Mouse (Mus musculus): ENCODE measurements around the gene Rhot1. TPM values are rescaled to one million over a fixed set of nuclear protein-coding genes. Genes with fewer than 3 reads are reported as not detected.

The Rhot1 gene
- 76.2 and 80.0 TPM in 2 replicates for polyA plus RNA-seq (2015; fragmentation: Nextera tagmentation; extraction: Ambion mirVana)

DNA sequence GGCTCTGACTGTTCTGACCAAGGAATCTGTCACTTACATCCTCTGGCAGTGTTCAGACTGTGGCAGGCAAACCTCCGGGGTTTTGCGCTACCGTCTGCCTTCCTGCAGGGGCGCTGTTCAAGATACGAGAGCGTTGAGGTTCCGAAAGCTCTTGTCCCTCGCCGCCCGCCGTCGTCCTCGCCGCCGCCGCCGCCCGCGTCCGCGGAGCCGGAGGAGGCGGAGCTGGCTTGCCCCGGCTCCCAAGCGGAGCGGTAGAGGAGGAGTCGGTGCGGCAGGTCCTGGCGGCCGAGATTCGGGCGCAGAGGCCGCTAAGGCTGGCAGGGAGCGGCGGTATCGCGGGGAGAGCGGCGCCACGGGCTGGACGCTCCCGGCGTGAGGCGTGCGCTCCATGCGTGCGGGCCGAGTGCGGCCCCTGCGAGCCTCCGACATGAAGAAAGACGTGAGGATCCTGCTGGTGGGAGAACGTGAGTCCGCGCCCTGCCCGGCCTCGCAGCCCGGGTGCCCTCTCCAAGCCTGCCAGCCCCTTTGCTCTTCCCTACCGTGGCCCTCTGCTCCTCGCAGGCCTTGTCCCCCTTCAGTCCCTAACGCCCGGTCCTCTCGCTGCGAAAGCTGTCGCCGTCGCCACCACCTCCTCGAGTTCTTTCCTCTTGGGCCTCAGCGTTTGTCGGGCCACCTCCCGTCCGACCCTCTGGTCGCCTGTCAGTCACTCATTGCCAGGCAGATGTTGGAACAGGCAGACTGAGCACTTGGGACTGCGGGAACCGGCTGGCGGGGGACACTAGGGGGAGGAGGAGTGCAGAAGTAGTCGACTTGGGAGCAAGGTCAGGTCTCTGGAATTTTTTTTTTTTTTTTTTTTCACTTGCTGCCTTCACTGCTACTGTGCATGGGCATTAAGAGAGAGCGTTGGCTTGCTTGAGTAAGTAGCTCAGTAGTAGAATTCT, at the start of gene Rhot1:
Rhot1 (plus strand) TSS at position 160 of the 941 bp plus-strand sequence.
- Histone ChIP-seq H3K4me2 (peak within 1 kb of the TSS; percentile 66), H3K4me3 (peak within 1 kb of the TSS; percentile 94), H3K4me1 (replicated peaks) (peaks cover 21% of the 10 kb centered on the region), H3K9me3 (no peaks in the 10 kb centered on the region), H3K9ac (peak within 1 kb of the TSS; percentile 91), H3K27me3 (no peaks in the 10 kb centered on the region), H3K27ac (replicated peaks) (peak within 1 kb of the TSS; percentile 94), H3K36me3 (peaks cover 5% of the 10 kb centered on the region)
- peak; percentile 96 for ATAC-seq (ENCODE audit: low read depth)
- under 1% methylated on average over 74 of the region's 78 CpGs for WGBS

GRCm38 (mm10) chr11:80161041-80161440, 47.8 kb upstream of the Rhot1 start:
- no peaks in the 10 kb centered on the region for H3K36me3 ChIP-seq
- no peak overlapping the region for H3K27ac ChIP-seq (replicated peaks)
- H3K27me3 ChIP-seq: peaks cover 5% of the 10 kb centered on the region
- H3K4me2 ChIP-seq: no peak overlapping the region
- H3K4me3 ChIP-seq: no peak overlapping the region
- H3K9ac ChIP-seq: no peak overlapping the region
- no peaks in the 10 kb centered on the region for H3K4me1 ChIP-seq (replicated peaks)
- H3K9me3 ChIP-seq: no peaks in the 10 kb centered on the region
- 83% methylated on average over 4 of the region's 4 CpGs for WGBS
- no peak for ATAC-seq (ENCODE audit: low read depth)

DNA sequence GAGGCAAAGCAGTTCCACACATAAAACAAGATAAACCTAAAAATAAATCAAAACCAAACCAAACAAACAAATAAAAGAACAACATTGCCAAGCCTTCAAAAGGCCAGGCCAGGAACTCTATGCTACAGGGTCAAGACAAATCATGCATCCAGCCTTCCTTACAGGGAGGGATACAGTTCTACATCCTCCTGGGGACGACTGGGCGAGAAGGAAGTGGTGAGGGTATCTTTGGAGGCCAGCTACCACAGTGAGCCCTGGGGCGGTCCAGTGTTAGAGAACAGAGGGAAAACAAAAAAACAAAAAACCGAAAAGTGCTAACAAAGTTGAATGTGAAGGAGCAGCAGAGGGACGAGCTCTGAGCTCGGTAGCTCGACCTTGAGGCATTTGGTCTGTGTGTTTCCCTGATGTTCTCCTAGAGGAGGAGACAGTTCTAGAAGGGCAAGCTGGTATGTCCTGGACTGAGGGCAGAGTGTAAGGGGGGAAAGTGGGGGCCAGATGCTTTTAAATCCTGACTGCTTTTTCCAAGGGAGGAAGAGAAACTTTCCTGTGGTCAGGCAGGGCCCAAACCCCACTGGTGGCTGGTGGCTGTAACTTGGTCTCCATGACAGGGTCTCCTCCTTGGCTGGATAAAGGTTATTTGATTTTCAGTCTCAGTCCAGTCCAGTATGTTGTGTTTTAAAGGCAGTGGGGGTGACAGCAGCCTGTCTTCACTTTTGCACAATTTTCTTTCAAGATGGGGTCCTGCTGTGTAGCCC, 45.3 kb upstream of the Rhot1 start:
- no peak for ATAC-seq (ENCODE audit: low read depth)
- H3K27me3 ChIP-seq: no peaks in the 10 kb centered on the region
- H3K27ac ChIP-seq (replicated peaks): no peak overlapping the region

GRCm38 (mm10) chr11:80164224-80164623, 44.6 kb upstream of the Rhot1 start:
- Histone ChIP-seq H3K4me1 (replicated peaks) (no peaks in the 10 kb centered on the region), H3K9ac (no peak overlapping the region), H3K36me3 (no peaks in the 10 kb centered on the region), H3K9me3 (no peaks in the 10 kb centered on the region), H3K4me3 (no peak overlapping the region), H3K27me3 (no peaks in the 10 kb centered on the region), H3K4me2 (no peak overlapping the region), H3K27ac (replicated peaks) (no peak overlapping the region)
- ATAC-seq (ENCODE audit: low read depth): no peak
- 55% methylated on average over 2 of the region's 2 CpGs for WGBS

More for the DNA sequence above, 45.3 kb upstream of the Rhot1 start:
- H3K4me2 ChIP-seq: no peak overlapping the region
- H3K36me3 ChIP-seq: no peaks in the 10 kb centered on the region
- no peak overlapping the region for H3K4me3 ChIP-seq
- no peaks in the 10 kb centered on the region for H3K4me1 ChIP-seq (replicated peaks)
- no peaks in the 10 kb centered on the region for H3K9me3 ChIP-seq
- 83% methylated on average over 7 of the region's 7 CpGs for WGBS
- no peak overlapping the region for H3K9ac ChIP-seq

DNA sequence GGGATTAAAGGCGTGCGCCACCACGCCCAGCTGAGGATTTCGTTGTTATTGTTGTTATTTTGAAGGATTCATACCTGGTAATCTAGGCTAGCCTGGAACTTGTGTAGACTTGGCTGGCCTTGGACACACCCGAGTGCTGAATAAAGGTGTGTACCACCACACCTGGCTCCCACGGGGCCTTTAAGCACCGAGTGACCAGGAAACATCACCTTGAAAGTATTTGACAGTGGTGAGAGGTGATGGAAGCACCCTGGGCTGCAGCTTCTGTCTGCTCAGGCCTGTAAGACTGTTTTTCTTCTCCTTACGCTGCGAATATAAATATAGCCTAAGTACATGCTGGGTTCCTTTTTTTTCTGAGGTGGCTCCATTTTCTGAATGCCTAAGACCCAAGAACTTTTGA, 40.7 kb upstream of the Rhot1 start:
- H3K27me3 ChIP-seq: no peaks in the 10 kb centered on the region
- H3K4me1 ChIP-seq (replicated peaks): no peaks in the 10 kb centered on the region
- ATAC-seq (ENCODE audit: low read depth): no peak
- no peak overlapping the region for H3K4me2 ChIP-seq
- H3K9ac ChIP-seq: no peak overlapping the region
- no peaks in the 10 kb centered on the region for H3K9me3 ChIP-seq
- H3K4me3 ChIP-seq: no peak overlapping the region
- H3K27ac ChIP-seq (replicated peaks): no peak overlapping the region
- H3K36me3 ChIP-seq: no peaks in the 10 kb centered on the region
- 91% methylated on average over 9 of the region's 9 CpGs for WGBS

- 83% methylated on average over 4 of the region's 4 CpGs for WGBS
- no peak overlapping the region for H3K4me2 ChIP-seq
- no peak overlapping the region for H3K9ac ChIP-seq
- no peak overlapping the region for H3K27ac ChIP-seq (replicated peaks)
- H3K4me1 ChIP-seq (replicated peaks): no peaks in the 10 kb centered on the region
- no peak overlapping the region for H3K4me3 ChIP-seq
- no peaks in the 10 kb centered on the region for H3K36me3 ChIP-seq
- no peaks in the 10 kb centered on the region for H3K9me3 ChIP-seq
- no peaks in the 10 kb centered on the region for H3K27me3 ChIP-seq
- ATAC-seq (ENCODE audit: low read depth): no peak
These were observed 40.1 kb upstream of the Rhot1 start for GRCm38 (mm10) chr11:80168611-80169249.

DNA sequence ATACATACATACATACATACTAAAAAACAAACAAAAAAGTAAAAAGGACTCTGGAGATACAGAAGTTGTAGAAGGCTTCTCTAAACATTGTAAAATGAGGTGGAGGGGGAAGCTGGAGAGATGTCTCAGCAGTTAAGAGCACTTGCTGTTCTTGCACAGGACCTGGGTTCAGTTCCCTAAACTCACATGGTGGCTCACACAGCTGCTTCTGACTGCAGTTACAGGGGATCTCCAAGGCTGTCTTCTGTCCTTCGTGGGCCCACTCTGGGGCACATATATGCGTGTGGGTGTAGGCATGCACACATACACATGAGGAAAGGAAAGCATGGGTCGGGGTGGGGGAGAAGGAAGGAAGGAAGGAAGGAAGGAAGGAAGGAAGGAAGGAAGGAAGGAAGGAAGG, 39.2 kb upstream of the Rhot1 start:
- Histone ChIP-seq H3K4me3 (no peak overlapping the region), H3K27me3 (no peaks in the 10 kb centered on the region), H3K27ac (replicated peaks) (no peak overlapping the region), H3K9me3 (no peaks in the 10 kb centered on the region), H3K9ac (no peak overlapping the region), H3K4me1 (replicated peaks) (no peaks in the 10 kb centered on the region), H3K4me2 (no peak overlapping the region), H3K36me3 (no peaks in the 10 kb centered on the region)
- 90% methylated on average over 3 of the region's 3 CpGs for WGBS
- no peak for ATAC-seq (ENCODE audit: low read depth)

GRCm38 (mm10) chr11:80170351-80170750, 38.5 kb upstream of the Rhot1 start:
- ATAC-seq (ENCODE audit: low read depth): no peak
- Histone ChIP-seq H3K9me3 (no peaks in the 10 kb centered on the region), H3K4me1 (replicated peaks) (no peaks in the 10 kb centered on the region), H3K27me3 (no peaks in the 10 kb centered on the region), H3K27ac (replicated peaks) (no peak overlapping the region), H3K4me2 (no peak overlapping the region), H3K4me3 (no peak overlapping the region), H3K9ac (no peak overlapping the region), H3K36me3 (no peaks in the 10 kb centered on the region)
- 78% methylated on average over 5 of the region's 5 CpGs for WGBS

DNA sequence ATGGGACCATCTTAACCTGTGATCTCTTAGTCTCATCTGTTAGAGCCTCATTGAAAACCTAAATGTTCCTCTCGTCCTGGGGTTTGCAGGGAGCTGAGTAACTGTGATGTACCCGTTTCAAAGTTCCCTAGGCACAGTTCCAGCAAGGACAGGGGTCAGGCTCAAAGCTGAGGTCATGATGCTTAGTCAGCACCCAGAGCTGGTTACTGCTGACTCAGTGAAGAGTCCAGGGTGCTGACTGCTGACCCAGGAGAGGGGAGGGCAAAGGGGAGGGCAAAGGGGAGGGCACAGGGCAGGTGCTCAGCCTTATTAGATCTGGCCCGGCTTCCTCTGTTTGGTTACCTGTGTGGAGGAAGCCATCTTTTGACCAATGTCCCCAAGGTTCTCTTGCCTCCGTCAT, 36.9 kb upstream of the Rhot1 start:
- Histone ChIP-seq H3K4me3 (no peak overlapping the region), H3K4me1 (replicated peaks) (no peaks in the 10 kb centered on the region), H3K9ac (no peak overlapping the region), H3K27ac (replicated peaks) (no peak overlapping the region), H3K27me3 (no peaks in the 10 kb centered on the region), H3K4me2 (no peak overlapping the region), H3K9me3 (no peaks in the 10 kb centered on the region), H3K36me3 (no peaks in the 10 kb centered on the region)
- ATAC-seq (ENCODE audit: low read depth): no peak
- WGBS: 68% methylated on average over 4 of the region's 4 CpGs

- Histone ChIP-seq H3K36me3 (no peaks in the 10 kb centered on the region), H3K27ac (replicated peaks) (no peak overlapping the region), H3K4me3 (no peak overlapping the region), H3K9ac (no peak overlapping the region), H3K9me3 (no peaks in the 10 kb centered on the region), H3K4me2 (no peak overlapping the region), H3K27me3 (no peaks in the 10 kb centered on the region), H3K4me1 (replicated peaks) (no peaks in the 10 kb centered on the region)
- 78% methylated on average over 11 of the region's 11 CpGs for WGBS
- ATAC-seq (ENCODE audit: low read depth): no peak
These were observed 34.7 kb upstream of the Rhot1 start for GRCm38 (mm10) chr11:80173963-80174670.

- Histone ChIP-seq H3K36me3 (no peaks in the 10 kb centered on the region), H3K9ac (no peak overlapping the region), H3K27ac (replicated peaks) (no peak overlapping the region), H3K4me1 (replicated peaks) (no peaks in the 10 kb centered on the region), H3K27me3 (peaks cover 6% of the 10 kb centered on the region; the same call in 1 of the 2 replicates), H3K9me3 (no peaks in the 10 kb centered on the region), H3K4me2 (no peak overlapping the region), H3K4me3 (no peak overlapping the region)
- WGBS: 81% methylated on average over 11 of the region's 11 CpGs
- ATAC-seq (ENCODE audit: low read depth): no peak
These were observed 31.6 kb upstream of the Rhot1 start for GRCm38 (mm10) chr11:80176911-80177895.

Measured in neural tube, embryonic 13.5 days (tissue).